ENCODE assay signal across 7 mouse cellular contexts in genomic region chr14:59625806-59626364, GRCm38 (mm10). TPM values are rescaled to one million over a fixed set of nuclear protein-coding genes. Genes with fewer than 3 reads are reported as not detected.
DNase-seq lines count a peak whose midpoint lies in the region; ATAC-seq lines count a peak whose summit lies in the region.

No protein-coding gene starts in this region.

- H3K4me2 ChIP-seq in midbrain, embryonic 16.5 days (ENCODE audit: low read length), result peak overlapping the region; percentile 82

- peak; percentile 45 for ATAC-seq in granulocyte monocyte progenitor cell, adult 5-6 weeks (replicated peaks; ENCODE audit: poor library complexity, severe bottlenecking)
- ATAC-seq in midbrain, embryonic 16.5 days, result peak; percentile 66

- H3K9ac ChIP-seq in midbrain, embryonic 16.5 days (ENCODE audit: low read depth, low read length), result peak overlapping the region; percentile 75

- peaks cover 17% of the 10 kb centered on the region for H3K36me3 ChIP-seq in embryonic facial prominence, embryonic 10.5 days (replicated peaks)
- no peaks in the 10 kb centered on the region; the same call in 1 of the 2 replicates for H3K36me3 ChIP-seq in midbrain, embryonic 16.5 days (ENCODE audit: control insufficient read depth, insufficient read depth, low read length)

- intact Hi-C loops in left cerebral cortex, postnatal 4 days (cut with DNase I), result loop anchor here (10.0 kb wide), 1 partner anchor 239 kb away; no protein-coding TSS in a partner anchor

- peaks cover 50% of the 10 kb centered on the region for H3K4me1 ChIP-seq in embryonic facial prominence, embryonic 10.5 days
- peaks cover 12% of the 10 kb centered on the region; the same call in 1 of the 2 replicates for H3K4me1 ChIP-seq in midbrain, embryonic 16.5 days (ENCODE audit: control insufficient read depth, insufficient read depth, low read length)

- peak overlapping the region; percentile 92 for H3K27ac ChIP-seq in embryonic facial prominence, embryonic 10.5 days (replicated peaks)
- peak overlapping the region; percentile 77 for H3K27ac ChIP-seq in midbrain, embryonic 16.5 days (ENCODE audit: low read length)

- peaks cover 70% of the 10 kb centered on the region for H3K27me3 ChIP-seq in embryonic facial prominence, embryonic 10.5 days (replicated peaks; ENCODE audit: low read depth, poor library complexity, severe bottlenecking)
- H3K27me3 ChIP-seq in midbrain, embryonic 16.5 days (ENCODE audit: control insufficient read depth, insufficient read depth, low read depth, low read length), result peaks cover 5% of the 10 kb centered on the region; the same call in 1 of the 2 replicates

- H3K9me3 ChIP-seq in embryonic facial prominence, embryonic 10.5 days, result no peaks in the 10 kb centered on the region
- H3K9me3 ChIP-seq in midbrain, embryonic 16.5 days (replicated peaks; ENCODE audit: control insufficient read depth, low read length, poor library complexity, severe bottlenecking), result no peaks in the 10 kb centered on the region

- under 1% methylated on average over 51 of the region's 51 CpGs for WGBS in embryonic facial prominence, embryonic 10.5 days
- under 1% methylated on average over 51 of the region's 51 CpGs for WGBS in midbrain, embryonic 16.5 days

- peak; percentile 27 for DNase-seq in right cerebral cortex, adult 18-20 months
- no peak for DNase-seq in right cerebral cortex, adult 2 months (ENCODE audit: low spot score in 2 of 2)
- DNase-seq in embryonic facial prominence, embryonic 10.5 days (ENCODE audit: low spot score), result peak; percentile 78
- DNase-seq in left cerebral cortex, postnatal 4 days, result peak; percentile 82
- no peak for DNase-seq in natural killer cell, adult 2 months (ENCODE audit: low spot score in 2 of 2)

- H3K4me3 ChIP-seq in embryonic facial prominence, embryonic 10.5 days, result peak overlapping the region; percentile 82
- peak overlapping the region; percentile 74 for H3K4me3 ChIP-seq in midbrain, embryonic 16.5 days (ENCODE audit: low read depth, low read length)

RNA-seq across cellular contexts. Expression of gene Shisa2, which starts 0.8 kb away (rescaled TPM):
- 26.1 and 29.8 TPM in 2 replicates for polyA plus RNA-seq in embryonic facial prominence, embryonic 10.5 days (2016; fragmentation: Nextera tagmentation; extraction: Ambion mirVana)
- 1.3 and 2.4 TPM in 2 replicates for total RNA-seq in granulocyte monocyte progenitor cell, adult 5-6 weeks (2014; fragmentation: Nextera tagmentation)
- total RNA-seq in granulocyte monocyte progenitor cell, adult 5-6 weeks (2017), result 0.82 and 0.95 TPM in 2 replicates
- 1 to 10 TPM; 8.1 to 8.6 TPM for total RNA-seq in left cerebral cortex, postnatal 4 days (2021)
- 4.7 and 5.9 TPM in 2 replicates for polyA plus RNA-seq in midbrain, embryonic 16.5 days (2015; fragmentation: Nextera tagmentation; extraction: Ambion mirVana)

RNA-seq across cellular contexts. Expression of gene Cdadc1, which starts 28.1 kb away (rescaled TPM):
- polyA plus RNA-seq in embryonic facial prominence, embryonic 10.5 days (2016; fragmentation: Nextera tagmentation; extraction: Ambion mirVana), result 24.7 and 28.9 TPM in 2 replicates
- 42.4 and 43.6 TPM in 2 replicates for total RNA-seq in granulocyte monocyte progenitor cell, adult 5-6 weeks (2014; fragmentation: Nextera tagmentation)
- 27.7 and 33.7 TPM in 2 replicates for total RNA-seq in granulocyte monocyte progenitor cell, adult 5-6 weeks (2017)
- total RNA-seq in left cerebral cortex, postnatal 4 days (2021), result 10 to 100 TPM; 28.3 to 31.5 TPM
- 31.8 and 33.6 TPM in 2 replicates for polyA plus RNA-seq in midbrain, embryonic 16.5 days (2015; fragmentation: Nextera tagmentation; extraction: Ambion mirVana)

Comparison
In these comparisons a context has a peak if more than half of its experiments do, and no peak if none do; other contexts are left out.
1. DNase-seq: peak in right cerebral cortex, adult 18-20 months (single experiment), embryonic facial prominence, embryonic 10.5 days (single experiment) and left cerebral cortex, postnatal 4 days (single experiment); none in right cerebral cortex, adult 2 months (0 of 2) and natural killer cell, adult 2 months (0 of 2).